Mouse (Mus musculus) heart, postnatal 4 days (tissue): ENCODE measurements around the gene P2ry4. TPM values are rescaled to one million over a fixed set of nuclear protein-coding genes. Genes with fewer than 3 reads are reported as not detected.

Experiments used
- DNase-seq: peaks from one replicate; pipeline ENCODE4 v3.0.0; 2021
- total RNA-seq, 2 experiments: library from RNA; stranded (reverse); gene quantifications; 2 replicates each; pipeline ENCODE4 v1.2.3; 2021

Gene P2ry4
- total RNA-seq, result not detected

- no peak for DNase-seq
Observed at GRCm38 (mm10) chrX:100594791-100595190, at the start of gene P2ry4. TSS of gene P2ry4 (minus strand) at chrX:100594869.

DNA sequence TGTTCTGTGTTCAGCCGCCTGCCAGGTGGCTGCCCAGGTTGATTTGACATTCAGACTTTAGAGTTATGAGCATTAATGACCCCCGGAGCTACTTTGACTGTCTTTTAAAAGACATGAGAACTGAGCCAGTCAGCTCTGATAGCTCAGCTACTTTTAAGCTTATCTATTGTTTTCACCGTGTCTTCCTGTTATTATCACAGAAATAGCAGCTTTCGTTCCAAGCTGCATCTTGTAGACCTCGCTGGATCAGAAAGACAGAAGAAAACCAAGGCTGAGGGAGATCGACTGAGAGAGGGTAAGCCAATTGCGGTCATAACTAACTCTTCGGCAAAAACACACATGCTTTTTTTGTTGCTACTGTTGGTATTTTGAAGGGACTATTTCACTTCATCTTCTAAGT lies 43.8 kb upstream of the P2ry4 start:
- DNase-seq, result no peak

DNA sequence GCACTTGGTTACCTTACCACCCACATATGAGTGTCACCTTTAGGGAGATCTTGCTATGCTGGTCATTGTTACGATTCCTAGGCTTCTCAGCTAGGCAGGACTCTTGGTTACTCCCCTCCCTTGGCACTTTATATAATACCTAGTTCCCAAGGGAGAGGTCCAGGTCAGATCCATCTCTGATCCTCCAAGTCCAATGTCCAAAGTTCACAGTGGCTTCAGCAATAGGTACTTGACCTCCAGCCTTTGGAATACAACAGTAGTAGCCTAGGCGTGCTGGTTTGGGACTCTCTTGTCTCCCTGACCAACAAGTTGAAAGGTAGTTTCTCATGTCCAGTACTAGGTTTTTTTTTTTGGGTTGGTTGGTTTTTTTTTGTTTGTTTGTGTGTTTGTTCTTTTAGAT lies 34.4 kb upstream of the P2ry4 start:
- no peak for DNase-seq

DNA sequence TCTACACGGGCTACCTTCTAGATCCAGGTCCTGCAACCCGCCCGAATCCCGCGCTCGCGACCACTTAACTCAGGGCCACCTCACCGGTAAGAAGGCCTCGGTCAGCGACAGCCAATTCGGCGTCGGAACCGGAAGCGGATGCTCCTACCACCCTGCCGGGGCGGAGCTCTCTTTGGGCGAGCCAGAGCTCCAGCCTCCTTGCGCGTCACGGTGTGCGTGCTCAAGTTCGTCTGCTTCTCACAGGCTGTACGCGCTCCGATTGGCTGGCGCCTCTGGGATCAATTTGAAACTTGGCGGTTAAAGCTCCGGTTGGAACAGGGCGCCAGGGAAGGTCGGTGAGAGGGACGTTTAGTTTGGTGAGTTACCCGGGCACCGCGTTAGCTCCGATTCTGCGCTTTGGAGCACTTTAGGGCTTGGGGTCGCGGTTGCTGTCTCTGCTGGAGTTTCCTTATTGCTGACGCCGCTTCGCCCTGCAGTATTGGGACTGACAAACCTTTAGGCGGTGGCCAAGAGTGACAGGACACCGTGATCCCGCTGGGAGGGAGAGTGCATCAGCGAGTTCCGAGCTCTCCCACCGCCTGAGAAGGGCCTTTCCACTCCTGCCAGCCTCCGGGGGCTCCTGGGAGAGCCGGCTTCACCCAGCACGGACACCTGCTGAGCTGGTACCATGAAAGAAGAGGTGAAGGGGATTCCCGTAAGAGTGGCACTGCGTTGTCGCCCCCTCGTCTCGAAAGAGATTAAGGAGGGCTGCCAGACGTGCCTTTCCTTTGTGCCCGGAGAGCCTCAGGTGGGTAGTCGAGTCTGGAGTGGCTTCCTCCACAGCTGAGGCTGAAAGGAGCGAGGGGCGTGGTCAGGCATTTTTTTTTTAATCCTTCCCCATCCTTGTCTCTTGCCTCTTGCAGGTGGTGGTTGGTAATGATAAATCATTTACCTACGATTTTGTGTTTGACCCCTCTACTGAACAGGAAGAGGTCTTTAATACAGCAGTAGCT lies 31.4 kb upstream of the P2ry4 start, which contains the start of gene Pdzd11:
Gene Pdzd11, minus strand, starts transcription at position 767 of the 992 bp plus-strand sequence.
- peak; percentile 89 for DNase-seq

DNA sequence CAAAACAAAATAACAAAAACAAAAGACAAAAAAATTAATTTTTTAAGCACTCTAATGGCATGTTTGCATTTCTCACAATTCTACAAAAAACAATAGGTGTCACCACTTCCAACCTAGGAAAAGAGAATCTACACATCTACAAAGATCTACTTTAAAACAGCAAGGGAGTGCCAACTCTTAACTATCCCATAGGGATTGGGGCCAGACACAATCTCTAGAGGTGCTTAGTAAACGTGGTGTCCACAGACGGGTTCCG lies 30.8 kb upstream of the P2ry4 start, which contains the start of gene Kif4:
Gene Kif4, plus strand, starts transcription at position 192 of the 256 bp plus-strand sequence.
- no peak for DNase-seq

DNA sequence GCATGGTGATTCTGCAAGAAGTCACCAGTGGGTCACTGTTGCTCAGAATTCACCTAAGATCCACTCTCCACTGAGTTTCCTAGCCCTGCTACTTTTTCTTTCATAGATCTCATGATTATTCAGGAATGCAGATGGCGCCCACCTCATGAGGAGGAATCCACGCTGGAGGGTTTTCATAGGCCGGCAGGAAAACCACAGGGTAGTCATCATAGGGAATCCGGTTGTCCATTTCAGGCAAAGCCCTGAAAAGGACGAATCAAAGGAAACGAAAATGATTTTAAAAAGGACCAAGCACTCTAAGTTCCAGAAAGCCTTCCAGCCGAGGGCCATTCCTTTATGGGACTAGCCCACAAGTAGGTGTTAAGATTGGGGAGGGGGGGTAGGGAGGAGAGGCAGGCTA lies 30.5 kb upstream of the P2ry4 start:
- DNase-seq, result no peak

- DNase-seq, result no peak
Observed at GRCm38 (mm10) chrX:100624242-100624641, 29.6 kb upstream of the P2ry4 start.

DNA sequence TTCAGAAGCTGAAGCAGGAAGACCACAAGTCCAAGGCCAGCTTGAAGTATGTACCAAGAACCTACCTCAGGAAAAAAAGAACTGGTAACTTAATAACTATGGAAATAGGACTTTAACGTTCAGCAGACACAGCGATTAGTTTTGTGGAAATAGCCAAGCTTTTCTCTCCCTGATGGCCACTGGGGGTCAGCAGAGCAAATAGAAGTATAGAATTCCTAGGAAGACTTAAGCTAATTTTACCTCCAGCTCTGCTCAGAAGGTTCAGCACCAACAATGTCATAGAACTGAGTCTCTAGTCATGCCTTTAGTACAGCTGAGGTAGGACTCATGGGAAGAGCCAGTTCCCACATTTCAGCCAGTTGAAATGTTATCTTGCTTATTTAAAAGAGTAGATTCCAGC lies 26.7 kb upstream of the P2ry4 start:
- DNase-seq, result no peak

GRCm38 (mm10) chrX:100618488-100618887 lies 23.8 kb upstream of the P2ry4 start:
- DNase-seq, result no peak

DNA sequence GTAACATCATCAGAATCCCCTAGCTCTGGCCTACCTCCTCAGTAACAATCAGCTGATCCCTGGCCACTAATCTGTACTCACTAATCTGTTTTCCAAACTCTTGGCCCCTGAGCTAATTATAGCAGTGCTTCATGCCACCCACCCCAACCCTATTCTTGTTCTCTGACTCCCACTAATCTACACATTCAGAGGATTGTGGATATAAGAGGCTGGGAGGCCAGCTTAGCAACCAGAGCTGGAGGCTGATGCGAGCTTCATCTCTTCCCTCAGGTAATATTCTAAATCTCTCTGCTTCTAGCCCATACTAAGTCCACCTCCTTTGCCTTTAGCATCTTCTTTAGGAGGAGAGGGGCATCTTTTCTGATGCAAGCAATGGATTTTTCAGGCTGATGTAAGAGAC lies 10.6 kb upstream of the P2ry4 start, which contains the start of gene Arr3:
Gene Arr3, plus strand, starts transcription at position 184 of the 400 bp plus-strand sequence.
- DNase-seq, result no peak

DNA sequence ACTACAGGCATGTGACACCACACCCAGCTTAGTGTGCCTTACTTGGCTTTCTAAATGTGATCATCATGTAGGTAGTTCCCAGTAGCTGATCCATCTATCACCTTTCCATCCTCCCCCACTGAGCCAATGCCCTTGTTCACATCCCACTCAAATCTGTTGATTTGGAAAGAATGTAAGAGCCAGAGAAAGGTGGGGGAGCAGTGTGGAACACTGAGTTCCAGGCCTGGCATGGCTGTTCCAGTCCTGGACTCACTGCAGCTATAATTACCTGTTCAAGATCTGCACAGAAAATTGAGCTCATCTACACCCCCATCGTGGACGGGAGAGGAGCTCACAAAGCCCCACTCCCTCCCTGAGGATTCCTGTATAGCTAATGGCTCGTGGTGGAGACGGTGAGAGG lies 5.1 kb upstream of the P2ry4 start:
- DNase-seq, result no peak

DNA sequence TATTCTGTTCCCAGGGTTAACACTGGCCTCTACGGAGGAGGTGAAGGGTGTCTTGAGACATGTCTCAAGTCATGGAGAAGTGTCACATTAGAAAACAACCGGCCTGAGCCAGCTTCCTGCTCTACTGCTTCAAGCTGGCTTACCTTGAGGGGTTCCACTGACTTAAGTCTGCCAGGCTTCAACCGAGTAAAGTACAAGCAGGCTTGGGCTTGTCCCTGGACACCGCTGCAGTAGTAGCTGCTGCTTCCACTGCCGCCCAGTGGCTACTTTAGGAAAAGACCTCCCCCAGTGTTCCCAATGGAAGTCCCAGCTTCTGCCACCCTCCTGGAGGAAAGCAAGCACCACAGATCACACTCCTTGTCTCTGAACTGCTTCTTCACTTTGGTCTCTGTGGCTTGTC lies 2.8 kb upstream of the P2ry4 start:
- peak; percentile 55 for DNase-seq

DNA sequence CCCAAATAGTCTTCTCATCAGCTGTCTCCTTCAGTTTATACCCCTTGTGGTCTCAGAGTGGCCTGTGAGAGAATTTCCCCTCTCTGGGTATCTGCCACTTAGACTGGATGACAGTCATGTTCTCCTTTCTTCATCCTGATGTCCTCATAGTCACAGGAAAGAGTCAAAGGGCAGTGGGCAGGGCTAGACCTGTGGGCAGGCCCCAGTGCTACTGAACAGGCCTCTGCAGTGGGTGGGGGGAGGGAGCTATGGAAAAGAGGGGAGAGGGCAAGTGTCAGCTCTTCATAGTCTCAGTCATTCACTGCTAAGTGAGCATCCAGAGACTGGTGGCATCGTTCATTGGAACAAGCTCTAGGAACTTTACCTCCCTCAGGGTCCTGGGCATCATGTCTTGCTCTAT lies 22.7 kb downstream of the P2ry4 start, which contains the start of gene Awat1:
Gene Awat1, plus strand, starts transcription at position 301 of the 400 bp plus-strand sequence.
- DNase-seq, result no peak

GRCm38 (mm10) chrX:100565696-100566095 lies 29.0 kb downstream of the P2ry4 start:
- DNase-seq, result no peak

DNA sequence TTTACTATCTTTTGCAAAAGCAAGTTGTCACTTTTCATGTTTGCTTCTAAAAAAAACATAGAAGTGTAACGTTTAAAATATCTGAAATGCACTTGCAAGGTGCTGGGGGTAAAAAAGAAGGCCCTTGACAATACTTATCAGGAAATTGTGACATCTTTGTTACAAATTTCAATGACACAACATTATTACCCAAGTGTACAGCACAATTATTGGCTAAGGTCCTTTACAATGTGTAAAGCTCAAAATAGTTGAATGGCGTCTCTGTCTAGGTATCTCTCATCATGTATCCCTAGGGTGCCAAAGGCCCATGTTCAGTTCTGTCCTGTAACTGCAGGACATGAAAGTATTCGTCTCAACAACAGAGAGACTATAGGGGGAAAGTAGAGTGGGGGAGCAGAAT lies 38.6 kb downstream of the P2ry4 start:
- DNase-seq, result no peak

Other genes starting within 250 kb of the P2ry4 start
- not detected for gene Otud6a, start 165.9 kb downstream of the P2ry4 start, total RNA-seq
- gene Awat2, start 152.2 kb downstream of the P2ry4 start, total RNA-seq, result not detected
- 10 to 100 TPM; 44.6 to 46.4 TPM for gene Igbp1, start 100.6 kb downstream of the P2ry4 start, total RNA-seq
- gene Dgat2l6, start 70.0 kb downstream of the P2ry4 start, total RNA-seq, result not detected
- gene Awat1, start 22.6 kb downstream of the P2ry4 start, total RNA-seq, result not detected
- not detected for gene Arr3, start 10.6 kb upstream of the P2ry4 start, total RNA-seq
- 10 to 100 TPM; 29.3 to 32.1 TPM for gene Kif4, start 30.9 kb upstream of the P2ry4 start, total RNA-seq
- gene Pdzd11, start 31.7 kb upstream of the P2ry4 start, total RNA-seq, result 10 to 100 TPM; 36.5 to 42.0 TPM
- gene Gdpd2, start 135.0 kb upstream of the P2ry4 start, total RNA-seq, result under 1 TPM; 0.32 to 0.41 TPM
- gene Dlg3, start 172.9 kb upstream of the P2ry4 start, total RNA-seq, result 1 to 10 TPM; 4.6 to 5.3 TPM